Mouse (Mus musculus) mammary gland, adult 2 months (tissue): Measurements from ENCODE around the gene Rnf40. TPM values are rescaled to one million over a fixed set of nuclear protein-coding genes. Genes with fewer than 3 reads are reported as not detected.

ENCODE experiments used
- polyA plus RNA-seq: library from polyadenylated mRNA; depleted of rRNA; stranded (reverse); fragments of >200 nt; gene quantifications from 2 replicates; pipeline ENCODE4 v1.2.3, GENCODE M21; 2012; ENCODE audit warnings: low replicate concordance; rRNA removed

Rnf40 gene
- 26.2 and 26.4 TPM in 2 replicates for polyA plus RNA-seq

DNA sequence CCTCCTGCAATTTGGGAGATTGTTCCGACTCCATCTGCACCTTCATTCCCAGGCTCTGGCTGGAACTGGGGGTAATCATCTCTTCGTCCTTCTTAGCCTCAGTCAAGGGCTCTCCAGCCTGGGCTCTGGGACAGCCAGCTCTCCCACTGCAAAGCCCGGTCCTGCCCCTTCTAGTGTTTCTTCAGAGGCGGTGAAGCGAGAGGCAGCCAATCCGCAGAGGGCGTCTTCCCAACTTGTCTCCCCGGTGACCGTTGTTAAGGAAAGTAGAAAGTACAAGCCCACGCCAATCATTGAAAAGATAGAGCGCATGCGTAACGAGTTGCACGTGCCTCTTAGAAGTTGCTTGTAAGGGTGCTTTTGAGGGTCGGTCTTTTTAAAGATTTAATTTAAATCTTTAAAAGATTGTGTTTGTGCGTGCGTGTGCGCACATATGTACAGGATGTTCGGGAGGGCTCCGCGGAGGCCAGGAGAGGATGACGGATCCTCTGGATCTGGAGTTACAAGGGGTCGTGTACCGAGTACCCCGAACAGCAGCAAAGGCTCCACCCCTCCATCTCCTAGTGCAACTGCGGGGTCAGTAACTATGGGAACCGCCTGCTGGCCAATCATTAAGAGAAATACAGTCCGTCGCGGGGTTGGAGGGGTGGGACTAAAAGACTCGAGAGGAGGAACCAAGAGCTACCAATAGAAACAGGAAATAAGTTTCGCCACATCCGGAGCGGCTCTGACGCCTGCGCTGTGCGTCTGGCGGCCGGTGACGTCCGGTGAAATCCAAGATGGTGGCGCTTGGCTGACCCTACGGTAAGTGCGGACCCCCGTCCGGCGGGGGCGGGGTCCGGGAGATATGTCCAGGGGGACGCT, at the start of gene Rnf40, which contains the start of gene Ccdc189:
Gene Rnf40 (plus strand): TSS at position 757 of the 861 bp plus-strand sequence.
Gene Ccdc189 (minus strand): TSS at position 585 of the 861 bp plus-strand sequence.

DNA sequence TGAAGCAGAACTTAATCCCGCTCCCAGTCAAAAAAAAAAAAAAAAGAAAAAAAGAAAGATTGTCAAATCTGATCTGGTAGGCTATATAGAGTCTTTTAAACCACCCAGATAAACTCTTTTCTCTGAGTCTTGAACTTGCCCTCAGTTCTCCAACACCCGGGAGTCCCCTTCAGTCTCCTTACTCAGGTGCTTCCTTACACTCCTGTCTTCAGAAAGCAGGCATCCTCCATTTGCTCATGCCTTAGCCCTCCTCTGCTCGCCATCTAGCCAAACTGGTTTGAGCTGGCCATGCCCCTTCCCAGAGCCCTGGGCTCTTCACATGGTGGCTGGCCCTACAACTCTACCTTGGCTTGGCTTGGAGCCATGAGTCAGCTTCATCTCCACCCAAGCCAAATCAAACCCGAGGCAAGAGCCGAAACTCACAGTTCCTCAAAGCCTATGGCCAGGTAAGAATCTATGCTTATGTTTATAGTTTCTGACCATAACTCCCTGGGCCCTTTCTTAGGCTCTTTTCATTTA, 27.2 kb upstream of the Rnf40 start, which contains the start of gene Tmem265:
Gene Tmem265 (plus strand): TSS at position 51 of the 519 bp plus-strand sequence.

DNA sequence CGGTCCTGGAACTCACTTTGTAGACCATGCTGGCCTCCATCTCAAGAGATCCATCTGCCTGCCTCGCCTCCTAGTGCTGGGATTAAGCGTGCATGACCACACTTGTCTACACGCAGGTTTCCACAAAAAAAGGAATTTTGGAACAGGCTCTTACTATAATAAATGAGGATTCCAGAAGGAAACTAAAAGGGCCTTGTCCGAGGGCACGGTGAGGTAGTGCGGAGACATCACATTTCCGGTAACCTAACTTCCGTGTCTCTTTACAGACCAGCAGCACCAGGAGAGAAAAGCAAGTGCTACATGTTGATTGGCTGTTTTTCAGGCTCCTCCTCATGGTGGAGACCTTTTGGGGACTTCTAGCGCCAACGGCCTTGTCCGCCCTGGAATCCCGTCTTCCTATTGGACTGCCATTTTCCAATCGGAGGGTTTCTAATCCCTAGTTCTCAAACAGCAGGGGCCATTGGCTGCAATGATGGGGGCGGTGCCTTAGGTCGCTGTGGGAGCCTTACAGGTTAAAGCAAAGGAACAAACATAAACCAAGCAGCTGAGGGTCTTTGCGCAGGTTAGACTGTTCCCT, 15.6 kb upstream of the Rnf40 start, which contains the start of gene Phkg2:
Gene Phkg2 (plus strand): TSS at position 446 of the 577 bp plus-strand sequence.

DNA sequence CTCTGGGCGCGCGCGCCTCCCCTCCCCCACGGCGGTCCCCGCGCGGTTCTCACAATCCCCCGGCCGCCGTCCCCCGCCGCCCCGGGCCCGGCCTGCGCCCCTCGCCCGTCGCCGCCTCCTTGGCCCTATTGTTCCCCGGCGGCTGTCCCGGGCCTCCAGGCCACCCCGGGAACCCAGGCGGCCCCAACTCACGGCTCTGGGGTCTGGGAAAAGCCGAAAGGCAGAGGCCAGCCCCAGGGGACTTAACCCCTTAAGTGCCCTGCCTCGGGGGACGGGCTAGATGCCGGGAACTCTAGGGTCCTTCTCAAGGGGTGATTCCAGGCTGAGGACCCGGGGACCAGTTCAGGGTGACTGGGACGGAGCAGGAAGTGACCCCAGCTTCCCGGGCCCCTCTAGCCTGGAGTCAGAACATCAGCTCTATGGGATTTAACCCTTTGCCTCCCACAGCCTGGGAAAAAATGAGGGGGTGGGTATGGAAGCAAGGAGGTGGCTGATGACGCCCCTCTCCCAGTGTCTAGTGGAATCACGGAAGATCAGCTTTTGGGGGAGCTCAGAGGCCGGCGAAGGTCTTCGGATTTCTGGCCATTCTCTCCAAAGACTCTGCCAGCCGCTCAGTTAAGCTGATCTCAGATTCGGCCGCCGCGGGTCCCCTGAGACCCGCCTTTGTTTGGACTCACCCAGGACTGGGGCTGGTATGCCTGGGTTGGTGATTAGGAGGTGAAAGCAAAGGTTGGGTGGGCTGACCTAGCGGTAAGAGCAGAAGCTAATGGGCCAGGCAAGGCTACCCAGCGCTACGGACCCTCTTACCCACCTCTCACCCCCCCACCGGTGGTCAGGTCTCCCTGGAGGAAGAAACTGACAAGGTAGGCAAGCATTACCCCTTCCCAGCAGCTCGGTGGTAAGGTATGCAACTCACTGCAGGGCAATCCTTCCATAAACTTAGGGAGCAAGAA, 26.6 kb downstream of the Rnf40 start, which contains the start of gene Zfp629:
Gene Zfp629 (minus strand): TSS at position 907 of the 953 bp plus-strand sequence.

Other genes with a start within 250 kb of the Rnf40 start
- 28.7 and 45.9 TPM in 2 replicates for gene Zfp768, start 243.2 kb upstream of the Rnf40 start, polyA plus RNA-seq
- 7.4 and 8.2 TPM in 2 replicates for gene Zfp747, start 212.7 kb upstream of the Rnf40 start, polyA plus RNA-seq
- gene 9130019O22Rik, start 201.6 kb upstream of the Rnf40 start, polyA plus RNA-seq = 4.1 TPM in 2 replicates
- gene E430018J23Rik, start 195.1 kb upstream of the Rnf40 start, polyA plus RNA-seq = 5.7 and 7.7 TPM in 2 replicates
- 6.5 and 8.7 TPM in 2 replicates for gene Zfp764, start 181.9 kb upstream of the Rnf40 start, polyA plus RNA-seq
- gene Zfp688, start 166.7 kb upstream of the Rnf40 start, polyA plus RNA-seq = 16.2 and 30.6 TPM in 2 replicates
- 4.8 and 7.4 TPM in 2 replicates for gene Zfp689, start 139.6 kb upstream of the Rnf40 start, polyA plus RNA-seq
- gene Prr14, start 129.2 kb upstream of the Rnf40 start, polyA plus RNA-seq = 89.9 and 116 TPM in 2 replicates
- gene Fbrs, start 109.6 kb upstream of the Rnf40 start, polyA plus RNA-seq = 23.0 and 53.9 TPM in 2 replicates
- 25.8 and 41.8 TPM in 2 replicates for gene Srcap, start 76.8 kb upstream of the Rnf40 start, polyA plus RNA-seq
- 7.2 and 11.5 TPM in 2 replicates for gene Gm42715, start 69.2 kb upstream of the Rnf40 start, polyA plus RNA-seq
- gene Tmem265, start 27.4 kb upstream of the Rnf40 start, polyA plus RNA-seq = 3.3 TPM in 1 of 2 replicates, not detected in the other
- gene Phkg2, start 15.4 kb upstream of the Rnf40 start, polyA plus RNA-seq = 72.6 and 74.4 TPM in 2 replicates
- gene Ccdc189, start 172 bp upstream of the Rnf40 start, polyA plus RNA-seq = 4.0 and 5.5 TPM in 2 replicates
- gene Zfp629, start 27.0 kb downstream of the Rnf40 start, polyA plus RNA-seq = 11.0 and 12.2 TPM in 2 replicates
- gene Bcl7c, start 120.2 kb downstream of the Rnf40 start, polyA plus RNA-seq = 14.7 and 42.1 TPM in 2 replicates
- 27.0 and 30.5 TPM in 2 replicates for gene Ctf1, start 124.0 kb downstream of the Rnf40 start, polyA plus RNA-seq
- not detected in 2 replicates for gene Ctf2, start 143.4 kb downstream of the Rnf40 start, polyA plus RNA-seq
- 21.7 and 47.3 TPM in 2 replicates for gene Fbxl19, start 155.8 kb downstream of the Rnf40 start, polyA plus RNA-seq
- 59.8 and 66.6 TPM in 2 replicates for gene Orai3, start 181.0 kb downstream of the Rnf40 start, polyA plus RNA-seq
- gene Setd1a, start 187.9 kb downstream of the Rnf40 start, polyA plus RNA-seq = 9.4 and 14.6 TPM in 2 replicates
- not detected in 2 replicates for gene Gm49388, start 196.8 kb downstream of the Rnf40 start, polyA plus RNA-seq
- gene Hsd3b7, start 211.8 kb downstream of the Rnf40 start, polyA plus RNA-seq = 113 and 134 TPM in 2 replicates
- 76.6 and 81.0 TPM in 2 replicates for gene Stx4a, start 235.5 kb downstream of the Rnf40 start, polyA plus RNA-seq
- 18.3 and 29.9 TPM in 2 replicates for gene Stx1b, start 235.8 kb downstream of the Rnf40 start, polyA plus RNA-seq